Mouse (Mus musculus): Measurements from ENCODE around the gene Syngap1.

GRCm38 (mm10) chr17:26949866-26950265 lies 8.8 kb downstream of the Syngap1 start:
- TF ChIP-seq CTCF (IDR thresholded peaks at IDR 0.05; ENCODE audit: insufficient read depth, low read length) (no peak), POLR2A (IDR thresholded peaks at IDR 0.05; ENCODE audit: borderline replicate concordance, extremely low read depth, low read depth, low read length) (no peak)
